Mouse (Mus musculus): ENCODE measurements around the gene Prkce.

The Prkce gene

DNA sequence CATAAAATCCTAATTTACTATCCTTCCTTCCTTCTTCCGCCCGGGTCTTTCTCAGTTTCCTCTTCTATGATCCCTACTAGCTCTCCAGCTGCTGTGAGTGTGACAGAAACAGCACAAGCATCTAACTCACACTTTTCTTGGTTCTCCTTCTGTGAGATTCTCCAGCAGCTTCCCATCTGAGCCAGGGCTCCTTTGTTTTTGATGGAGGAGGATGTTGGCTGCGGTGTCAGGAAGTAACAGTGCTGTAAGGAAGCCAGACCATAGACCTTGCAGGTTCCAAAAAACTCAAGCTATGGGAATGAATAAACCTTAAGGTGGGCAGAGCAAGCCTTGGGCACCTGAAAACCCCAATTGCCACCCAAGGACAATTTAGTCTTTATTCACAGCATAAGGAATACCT, 537.7 kb downstream of the Prkce start:
- DNase-seq (ENCODE audit: low spot score) = no peak

DNA sequence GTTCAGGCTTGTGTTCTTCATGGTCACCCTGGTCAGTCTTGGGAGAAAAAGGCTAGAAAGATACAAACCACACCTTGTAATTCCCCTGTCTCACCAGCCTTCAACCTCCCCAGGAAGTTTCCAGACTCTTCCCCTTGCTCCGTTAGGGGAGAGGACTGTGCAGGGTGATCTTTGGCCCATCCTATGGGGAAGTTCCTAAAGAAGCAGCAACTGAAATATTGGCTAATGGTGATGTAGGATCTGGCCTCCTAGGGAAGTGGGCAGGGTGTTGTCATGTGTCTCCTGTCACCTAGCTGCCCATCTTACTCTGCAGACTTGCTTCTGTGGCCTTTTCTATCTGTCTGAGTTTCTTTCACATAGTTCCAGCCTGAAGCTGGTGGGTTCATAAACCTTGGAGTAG, 538.9 kb downstream of the Prkce start:
- no peak for DNase-seq (ENCODE audit: low spot score)
